Mouse (Mus musculus): ENCODE measurements at regions not wholly inside any gene's neighbourhood (a gene's known extent, or its start where the extent isn't known, plus 50 kb on each side); places are given as distances from the start of the nearest gene placed in this dataset.

GRCm38 (mm10) chr3:21569721-21570120, 506.7 kb upstream of the Tbl1xr1 start:
- ATAC-seq (ENCODE audit: insufficient read depth) (no peak), DNase-seq (ENCODE audit: low read depth in 3 of 3, low spot score in 3 of 3) (no peak)
- Histone ChIP-seq H3K27me3 (ENCODE audit: control insufficient read depth, insufficient read depth, low read length) (no peaks in the 10 kb centered on the region), H3K4me1 (replicated peaks; ENCODE audit: control insufficient read depth in 2 of 2, insufficient read depth in 2 of 2, low read length in 1 of 2) (no peaks in the 10 kb centered on the region), H3K9me3 (ENCODE audit: control insufficient read depth, low read length) (no peaks in the 10 kb centered on the region), H3K27ac (no peak overlapping the region), H3K4me2 (ENCODE audit: low read depth) (no peak overlapping the region), H3K36me3 (replicated peaks; ENCODE audit: control insufficient read depth, insufficient read depth, low read depth) (no peaks in the 10 kb centered on the region), H3K9ac (replicated peaks) (no peak overlapping the region), H3K4me3 (ENCODE audit: insufficient read depth in 1 of 2, low read depth in 2 of 2, low read length in 2 of 2) (no peak overlapping the region)
- WGBS (ENCODE audit: insufficient replicate concordance), result 61% methylated on average over 1 of the region's 1 CpGs
- no peak for TF ChIP-seq CTCF (IDR thresholded peaks at IDR 0.05; ENCODE audit: low read depth)
- no peak for TF ChIP-seq EP300 (IDR thresholded peaks at IDR 0.05; ENCODE audit: low read depth)

- Histone ChIP-seq H3K4me2 (ENCODE audit: low read depth) (no peak overlapping the region), H3K27ac (no peak overlapping the region), H3K4me3 (ENCODE audit: insufficient read depth in 1 of 2, low read depth in 2 of 2, low read length in 2 of 2) (no peak overlapping the region), H3K36me3 (replicated peaks; ENCODE audit: control insufficient read depth, insufficient read depth, low read depth) (no peaks in the 10 kb centered on the region), H3K9ac (replicated peaks) (no peak overlapping the region), H3K9me3 (ENCODE audit: control insufficient read depth, low read length) (no peaks in the 10 kb centered on the region), H3K4me1 (replicated peaks; ENCODE audit: control insufficient read depth in 2 of 2, insufficient read depth in 2 of 2, low read length in 1 of 2) (no peaks in the 10 kb centered on the region), H3K27me3 (ENCODE audit: control insufficient read depth, insufficient read depth, low read length) (no peaks in the 10 kb centered on the region)
- WGBS (ENCODE audit: insufficient replicate concordance), result 52% methylated on average over 3 of the region's 3 CpGs
- no peak for TF ChIP-seq CTCF (IDR thresholded peaks at IDR 0.05; ENCODE audit: low read depth)
- no peak for TF ChIP-seq EP300 (IDR thresholded peaks at IDR 0.05; ENCODE audit: low read depth)
- ATAC-seq (ENCODE audit: insufficient read depth) (no peak), DNase-seq (ENCODE audit: low read depth in 3 of 3, low spot score in 3 of 3) (no peak)
Observed at GRCm38 (mm10) chr3:21578635-21579034, 497.8 kb upstream of the Tbl1xr1 start.

- H3K9ac ChIP-seq (replicated peaks), result no peak overlapping the region
- TF ChIP-seq CTCF (IDR thresholded peaks at IDR 0.05; ENCODE audit: low read depth) (no peak), EP300 (IDR thresholded peaks at IDR 0.05; ENCODE audit: low read depth) (no peak)
- no peak for DNase-seq (ENCODE audit: low read depth in 3 of 3, low spot score in 3 of 3)
- no peak overlapping the region for H3K4me3 ChIP-seq (ENCODE audit: insufficient read depth in 1 of 2, low read depth in 2 of 2, low read length in 2 of 2)
- 52% methylated on average over 1 of the region's 1 CpGs for WGBS (ENCODE audit: insufficient replicate concordance)
- no peaks in the 10 kb centered on the region for H3K9me3 ChIP-seq (ENCODE audit: control insufficient read depth, low read length)
- no peak for ATAC-seq (ENCODE audit: insufficient read depth)
- H3K27me3 ChIP-seq (ENCODE audit: control insufficient read depth, insufficient read depth, low read length), result no peaks in the 10 kb centered on the region
- no peak overlapping the region for H3K4me2 ChIP-seq (ENCODE audit: low read depth)
- no peaks in the 10 kb centered on the region for H3K36me3 ChIP-seq (replicated peaks; ENCODE audit: control insufficient read depth, insufficient read depth, low read depth)
- H3K4me1 ChIP-seq (replicated peaks; ENCODE audit: control insufficient read depth in 2 of 2, insufficient read depth in 2 of 2, low read length in 1 of 2), result no peaks in the 10 kb centered on the region
- no peak overlapping the region for H3K27ac ChIP-seq
Observed at GRCm38 (mm10) chr3:21582122-21582521, 494.3 kb upstream of the Tbl1xr1 start.

- Histone ChIP-seq H3K4me1 (replicated peaks; ENCODE audit: control insufficient read depth in 2 of 2, insufficient read depth in 2 of 2, low read length in 1 of 2) (no peaks in the 10 kb centered on the region), H3K9ac (replicated peaks) (no peak overlapping the region), H3K4me3 (ENCODE audit: insufficient read depth in 1 of 2, low read depth in 2 of 2, low read length in 2 of 2) (no peak overlapping the region), H3K36me3 (replicated peaks; ENCODE audit: control insufficient read depth, insufficient read depth, low read depth) (no peaks in the 10 kb centered on the region), H3K9me3 (ENCODE audit: control insufficient read depth, low read length) (no peaks in the 10 kb centered on the region), H3K27me3 (ENCODE audit: control insufficient read depth, insufficient read depth, low read length) (no peaks in the 10 kb centered on the region), H3K4me2 (ENCODE audit: low read depth) (no peak overlapping the region), H3K27ac (no peak overlapping the region)
- WGBS (ENCODE audit: insufficient replicate concordance), result 55% methylated on average over 3 of the region's 3 CpGs
- ATAC-seq (ENCODE audit: insufficient read depth) (no peak), DNase-seq (ENCODE audit: low read depth in 3 of 3, low spot score in 3 of 3) (no peak)
- TF ChIP-seq CTCF (IDR thresholded peaks at IDR 0.05; ENCODE audit: low read depth) (no peak), EP300 (IDR thresholded peaks at IDR 0.05; ENCODE audit: low read depth) (no peak)
Observed at GRCm38 (mm10) chr3:21585767-21586166, 490.7 kb upstream of the Tbl1xr1 start.

GRCm38 (mm10) chr3:21606846-21607245, 469.6 kb upstream of the Tbl1xr1 start:
- Histone ChIP-seq H3K4me3 (ENCODE audit: insufficient read depth in 1 of 2, low read depth in 2 of 2, low read length in 2 of 2) (no peak overlapping the region), H3K9me3 (ENCODE audit: control insufficient read depth, low read length) (no peaks in the 10 kb centered on the region), H3K9ac (replicated peaks) (no peak overlapping the region), H3K4me2 (ENCODE audit: low read depth) (no peak overlapping the region), H3K27me3 (ENCODE audit: control insufficient read depth, insufficient read depth, low read length) (no peaks in the 10 kb centered on the region), H3K27ac (no peak overlapping the region), H3K4me1 (replicated peaks; ENCODE audit: control insufficient read depth in 2 of 2, insufficient read depth in 2 of 2, low read length in 1 of 2) (no peaks in the 10 kb centered on the region), H3K36me3 (replicated peaks; ENCODE audit: control insufficient read depth, insufficient read depth, low read depth) (no peaks in the 10 kb centered on the region)
- WGBS (ENCODE audit: insufficient replicate concordance), result 90% methylated on average over 2 of the region's 2 CpGs
- ATAC-seq (ENCODE audit: insufficient read depth) (no peak), DNase-seq (ENCODE audit: low read depth in 3 of 3, low spot score in 3 of 3) (no peak)
- TF ChIP-seq CTCF (IDR thresholded peaks at IDR 0.05; ENCODE audit: low read depth), result no peak
- TF ChIP-seq EP300 (IDR thresholded peaks at IDR 0.05; ENCODE audit: low read depth), result no peak

All from liver, embryonic 14.5 days (tissue).